Mouse (Mus musculus) kidney, postnatal 10 days (tissue): Measurements from ENCODE around the gene Xxylt1.

ENCODE experiments used
- DNase-seq: peaks from one replicate; pipeline ENCODE4 v3.0.0; 2021; ENCODE audit warnings: mixed read lengths

Gene Xxylt1

GRCm38 (mm10) chr16:30944886-30945285, 136.3 kb downstream of the Xxylt1 start:
- DNase-seq: peak; percentile 59

- no peak for DNase-seq
Observed at GRCm38 (mm10) chr16:30943919-30944318, 137.3 kb downstream of the Xxylt1 start.

GRCm38 (mm10) chr16:30940699-30941098, 140.5 kb downstream of the Xxylt1 start:
- no peak for DNase-seq

- peak; percentile 66 for DNase-seq
Observed at GRCm38 (mm10) chr16:30939903-30940302, 141.3 kb downstream of the Xxylt1 start.

GRCm38 (mm10) chr16:30939210-30939609, 142.0 kb downstream of the Xxylt1 start:
- no peak for DNase-seq

- DNase-seq: no peak
Observed at GRCm38 (mm10) chr16:30938664-30939063, 142.6 kb downstream of the Xxylt1 start.

- DNase-seq: no peak
Observed at GRCm38 (mm10) chr16:30937665-30938064, 143.6 kb downstream of the Xxylt1 start.

GRCm38 (mm10) chr16:30936471-30936870, 144.8 kb downstream of the Xxylt1 start:
- DNase-seq: no peak

GRCm38 (mm10) chr16:30936012-30936461, 145.2 kb downstream of the Xxylt1 start:
- DNase-seq: no peak

GRCm38 (mm10) chr16:30934967-30935690, 146.1 kb downstream of the Xxylt1 start:
- peak; percentile 47 for DNase-seq

GRCm38 (mm10) chr16:30934205-30934780, 146.9 kb downstream of the Xxylt1 start:
- no peak for DNase-seq

- peak; percentile 30 for DNase-seq
Observed at GRCm38 (mm10) chr16:30933366-30933765, 147.9 kb downstream of the Xxylt1 start.

- DNase-seq: peak; percentile 11
Observed at GRCm38 (mm10) chr16:30932791-30933190, 148.4 kb downstream of the Xxylt1 start.

- peak; percentile 6 for DNase-seq
Observed at GRCm38 (mm10) chr16:30932196-30932595, 149.0 kb downstream of the Xxylt1 start.

GRCm38 (mm10) chr16:30929165-30929564, 152.1 kb downstream of the Xxylt1 start:
- no peak for DNase-seq

GRCm38 (mm10) chr16:30928076-30928750, 153.0 kb downstream of the Xxylt1 start:
- DNase-seq: peak; percentile 7

GRCm38 (mm10) chr16:30925496-30925895, 155.7 kb downstream of the Xxylt1 start:
- peak; percentile 36 for DNase-seq

- DNase-seq: no peak
Observed at GRCm38 (mm10) chr16:30923899-30924298, 157.3 kb downstream of the Xxylt1 start.

GRCm38 (mm10) chr16:30922548-30922947, 158.7 kb downstream of the Xxylt1 start:
- no peak for DNase-seq

GRCm38 (mm10) chr16:30918866-30919265, 162.4 kb downstream of the Xxylt1 start:
- no peak for DNase-seq

- DNase-seq: no peak
Observed at GRCm38 (mm10) chr16:30916931-30917330, 164.3 kb downstream of the Xxylt1 start.

GRCm38 (mm10) chr16:30915611-30916220, 165.5 kb downstream of the Xxylt1 start:
- no peak for DNase-seq
